9 mouse cellular contexts compared by ENCODE assay signal in genomic region chr4:132545851-132546250, GRCm38 (mm10). TPM values are rescaled to one million over a fixed set of nuclear protein-coding genes. Genes with fewer than 3 reads are reported as not detected.
DNase-seq lines count a peak whose midpoint lies in the region; ATAC-seq and TF ChIP-seq lines count a peak whose summit lies in the region.
"Had no signal": no experiment of that assay in that cellular context is flagged by ENCODE, and none has a peak within 500 bp of the region (broad histone marks: within the 10 kb centered on the region; RNA-seq: fewer than 3 reads in every experiment).

No protein-coding gene starts in this region.

- H3K4me3 ChIP-seq in spleen, adult 2 months (ENCODE audit: extremely low read depth, insufficient read depth, insufficient read length), result no peak overlapping the region
- H3K4me3 ChIP-seq: limb, embryonic 12.5 days had no signal

- no peaks in the 10 kb centered on the region for H3K27me3 ChIP-seq in spleen, adult 2 months (ENCODE audit: control insufficient read depth, insufficient read depth, low read length)
- H3K27me3 ChIP-seq: limb, embryonic 12.5 days had no signal

- no peak for ATAC-seq in frontal cortex, adult (ENCODE audit: low TSS enrichment)

- H3K4me1 ChIP-seq in spleen, adult 2 months (ENCODE audit: control insufficient read depth, insufficient read depth, insufficient read length), result no peaks in the 10 kb centered on the region
- H3K4me1 ChIP-seq: limb, embryonic 12.5 days had no signal

- WGBS in spleen, adult 2 months, result 36% methylated on average over 8 of the region's 8 CpGs

- TF ChIP-seq CTCF in spleen, adult 2 months (IDR thresholded peaks at IDR 0.05; ENCODE audit: extremely low read depth, insufficient read depth, insufficient read length, insufficient replicate concordance), result peak; percentile 72; the same call in 1 of the 2 replicates

- H3K36me3 ChIP-seq in spleen, adult 2 months (ENCODE audit: control insufficient read depth, insufficient read depth, low read length), result peaks cover 31% of the 10 kb centered on the region

- peak; percentile 52 to 86 for DNase-seq in frontal cortex, adult 2 months (ENCODE audit: extremely low spot score in 1 of 2, low spot score in 1 of 2)
- peak; percentile 80 for DNase-seq in MN1 (ENCODE audit: low spot score)
- peak; percentile 86 to 89 for DNase-seq in cerebellum, postnatal 10 days
- peak; percentile 38 to 70 for DNase-seq in heart, adult 9 months (ENCODE audit: low spot score in 2 of 2)
- DNase-seq in kidney, postnatal 36 days, result peak; percentile 86 to 87
- peak; percentile 83 for DNase-seq in lung, postnatal 10 days
- peak; percentile 50 to 70 for DNase-seq in spleen, adult 2 months (ENCODE audit: low read depth in 1 of 2, low spot score in 2 of 2)

- no peak overlapping the region for H3K27ac ChIP-seq in spleen, adult 2 months (ENCODE audit: insufficient read depth, low read length)
- H3K27ac ChIP-seq: limb, embryonic 12.5 days had no signal

- TF ChIP-seq POLR2A in spleen, adult 2 months (IDR thresholded peaks at IDR 0.05; ENCODE audit: low read depth, low read length), result no peak

RNA-seq across cellular contexts. Expression of gene Dnajc8, which starts 10.5 kb away (rescaled TPM):
- polyA plus RNA-seq in frontal cortex, adult 2 months (2012; rRNA removed), result 143 and 159 TPM in 2 replicates
- 17.8 and 18.2 TPM in 2 replicates for polyA plus RNA-seq in spleen, adult 2 months (2012; rRNA removed)

RNA-seq across cellular contexts. Expression of gene Atpif1, which starts 12.4 kb away (rescaled TPM):
- polyA plus RNA-seq in frontal cortex, adult 2 months (2012; rRNA removed), result 869 and 938 TPM in 2 replicates
- 69.5 and 73.4 TPM in 2 replicates for polyA plus RNA-seq in spleen, adult 2 months (2012; rRNA removed)

RNA-seq across cellular contexts. Expression of gene Ptafr, which starts 18.0 kb away (rescaled TPM):
- polyA plus RNA-seq in frontal cortex, adult 2 months (2012; rRNA removed), result 1.0 and 1.6 TPM in 2 replicates
- polyA plus RNA-seq in spleen, adult 2 months (2012; rRNA removed), result 10.5 and 10.6 TPM in 2 replicates

RNA-seq across cellular contexts. Expression of gene Sesn2, which starts 35.5 kb away (rescaled TPM):
- polyA plus RNA-seq in frontal cortex, adult 2 months (2012; rRNA removed), result 9.2 and 9.7 TPM in 2 replicates
- polyA plus RNA-seq in spleen, adult 2 months (2012; rRNA removed), result 9.3 and 9.4 TPM in 2 replicates

Comparison
In these comparisons a context has a peak if more than half of its experiments do, and no peak if none do; other contexts are left out.
1. RNA of gene Atpif1, which starts 12.4 kb away (polyA plus RNA-seq): 869 to 938 TPM in frontal cortex, adult 2 months; 69.5 to 73.4 TPM in spleen, adult 2 months; every median in the first group is over 10 times any median in the second.
2. Peak in every context shown above with its lines, with median percentiles within 50 percentile points of each other: DNase-seq.